Mouse (Mus musculus) cerebellum, adult 2 months (tissue): Measurements from ENCODE around the gene Ezh1.

Experiments
- CTCF ChIP-seq: fragments of 200-500 bp; IDR thresholded peaks from 2 replicates; pipeline ENCODE4 v1.5.1; 2011; ENCODE audit warnings: low read depth, mild to moderate bottlenecking, control low read depth, low read length, moderate library complexity, borderline replicate concordance; ENCODE audit not compliant: insufficient read depth
- POLR2A ChIP-seq: fragments of 200-500 bp; IDR thresholded peaks from 2 replicates; pipeline ENCODE4 v1.6.1; 2011; ENCODE audit warnings: low read length, control low read depth, borderline replicate concordance; ENCODE audit not compliant: insufficient read depth

GRCm38 (mm10) chr11:101232010-101232839 lies 6.0 kb upstream of the Ezh1 start:
- TF ChIP-seq CTCF (no peak), POLR2A (no peak)
